ENCODE assay signal across 10 mouse cellular contexts in genomic region chr19:33109941-33110371, GRCm38 (mm10).
DNase-seq lines count a peak whose midpoint lies in the region; ATAC-seq and TF ChIP-seq lines count a peak whose summit lies in the region.
"Had no signal": no experiment of that assay in that cellular context is flagged by ENCODE, and none has a peak within 500 bp of the region (broad histone marks: within the 10 kb centered on the region; RNA-seq: fewer than 3 reads in every experiment).

No protein-coding gene starts in this region.

- H3K27ac ChIP-seq in hindbrain, postnatal 0 days, result no peak overlapping the region
- H3K27ac ChIP-seq in midbrain, postnatal 0 days (ENCODE audit: low read depth, low read length), result no peak overlapping the region
- no peak overlapping the region for H3K27ac ChIP-seq in forebrain, embryonic 16.5 days (ENCODE audit: low read length)
- H3K27ac ChIP-seq: liver, embryonic 14.5 days had no signal

- 51% methylated on average over 6 of the region's 6 CpGs for WGBS in lung, adult 2 months
- WGBS in hindbrain, postnatal 0 days, result 34% methylated on average over 6 of the region's 6 CpGs
- WGBS in midbrain, postnatal 0 days, result 48% methylated on average over 6 of the region's 6 CpGs
- 63% methylated on average over 6 of the region's 6 CpGs for WGBS in forebrain, embryonic 16.5 days

- no peak for TF ChIP-seq POLR2A in lung, adult 2 months (IDR thresholded peaks at IDR 0.05; ENCODE audit: borderline replicate concordance, extremely low read depth, low read depth, low read length)

- H3K36me3 ChIP-seq in hindbrain, postnatal 0 days (ENCODE audit: insufficient read depth, low read length), result no peaks in the 10 kb centered on the region
- H3K36me3 ChIP-seq in midbrain, postnatal 0 days (ENCODE audit: insufficient read depth, low read length), result no peaks in the 10 kb centered on the region
- H3K36me3 ChIP-seq in forebrain, embryonic 16.5 days (ENCODE audit: control insufficient read depth, insufficient read depth), result no peaks in the 10 kb centered on the region

- peak; percentile 41 to 53 for DNase-seq in lung, adult 18-20 months
- no peak for DNase-seq in lung, adult 2 months
- peak; percentile 12 for DNase-seq in gastrocnemius, postnatal 10 days
- DNase-seq in hindbrain, postnatal 0 days (ENCODE audit: low spot score), result peak; percentile 18
- DNase-seq in midbrain, postnatal 0 days (ENCODE audit: low spot score), result peak; percentile 17

- no peaks in the 10 kb centered on the region for H3K9me3 ChIP-seq in hindbrain, postnatal 0 days (ENCODE audit: low read length)
- H3K9me3 ChIP-seq in midbrain, postnatal 0 days (ENCODE audit: low read length), result no peaks in the 10 kb centered on the region
- no peaks in the 10 kb centered on the region for H3K9me3 ChIP-seq in forebrain, embryonic 16.5 days (ENCODE audit: control insufficient read depth, low read length)

- no peak overlapping the region for H3K9ac ChIP-seq in hindbrain, postnatal 0 days (replicated peaks; ENCODE audit: low read length)
- H3K9ac ChIP-seq in midbrain, postnatal 0 days (replicated peaks; ENCODE audit: low read length, poor library complexity, severe bottlenecking), result no peak overlapping the region
- H3K9ac ChIP-seq in forebrain, embryonic 16.5 days (replicated peaks; ENCODE audit: low read depth, low read length), result no peak overlapping the region
- H3K9ac ChIP-seq: liver, embryonic 14.5 days had no signal

- no peak overlapping the region for H3K4me2 ChIP-seq in hindbrain, postnatal 0 days (ENCODE audit: low read depth, low read length)
- H3K4me2 ChIP-seq in midbrain, postnatal 0 days (ENCODE audit: low read depth, low read length, poor library complexity, severe bottlenecking), result no peak overlapping the region
- H3K4me2 ChIP-seq in forebrain, embryonic 16.5 days (ENCODE audit: low read length), result no peak overlapping the region

- peak; percentile 78 for ATAC-seq in hindbrain, postnatal 0 days
- ATAC-seq in midbrain, postnatal 0 days (ENCODE audit: low FRiP score), result no peak
- ATAC-seq in forebrain, embryonic 16.5 days, result no peak
- no peak for ATAC-seq in inflammation-experienced regulatory T-cells, adult 6 months
- no peak for ATAC-seq in activated CD4-positive, CD25-positive, alpha-beta regulatory T cell, adult 4 months

- no peak for TF ChIP-seq CTCF in lung, adult 2 months (IDR thresholded peaks at IDR 0.05; ENCODE audit: insufficient read depth, low read length)
- no peak for TF ChIP-seq CTCF in hindbrain, postnatal 0 days (IDR thresholded peaks at IDR 0.05; ENCODE audit: low read depth)
- no peak for TF ChIP-seq CTCF in midbrain, postnatal 0 days (IDR thresholded peaks at IDR 0.05)

- H3K27me3 ChIP-seq in hindbrain, postnatal 0 days (ENCODE audit: insufficient read depth, low read length), result no peaks in the 10 kb centered on the region
- H3K27me3 ChIP-seq in midbrain, postnatal 0 days (ENCODE audit: insufficient read depth, low read length), result no peaks in the 10 kb centered on the region
- no peaks in the 10 kb centered on the region for H3K27me3 ChIP-seq in forebrain, embryonic 16.5 days (replicated peaks; ENCODE audit: control insufficient read depth, insufficient read depth, low read length)

- H3K4me1 ChIP-seq in lung, adult 2 months (ENCODE audit: control insufficient read depth, insufficient read depth, low read length), result no peaks in the 10 kb centered on the region; the same call in 1 of the 2 replicates
- peaks cover 2% of the 10 kb centered on the region; the same call in 1 of the 2 replicates for H3K4me1 ChIP-seq in hindbrain, postnatal 0 days (ENCODE audit: insufficient read depth, low read length)
- no peaks in the 10 kb centered on the region for H3K4me1 ChIP-seq in midbrain, postnatal 0 days (ENCODE audit: insufficient read depth, low read length)
- H3K4me1 ChIP-seq in forebrain, embryonic 16.5 days (replicated peaks; ENCODE audit: control insufficient read depth, insufficient read depth, low read length), result no peaks in the 10 kb centered on the region

- no peak overlapping the region for H3K4me3 ChIP-seq in lung, adult 2 months (replicated peaks; ENCODE audit: extremely low read depth, low read depth, low read length)
- no peak overlapping the region for H3K4me3 ChIP-seq in hindbrain, postnatal 0 days (ENCODE audit: low read length)
- H3K4me3 ChIP-seq in midbrain, postnatal 0 days (ENCODE audit: low read depth, low read length), result no peak overlapping the region
- no peak overlapping the region for H3K4me3 ChIP-seq in forebrain, embryonic 16.5 days (replicated peaks; ENCODE audit: low read length)
- H3K4me3 ChIP-seq: erythroblast, embryonic 14.5 days had no signal
